Mouse (Mus musculus) mesoderm, embryonic 11.5 days (tissue): ENCODE measurements at regions not wholly inside any gene's neighbourhood (a gene's known extent, or its start where the extent isn't known, plus 50 kb on each side); places are given as distances from the start of the nearest gene placed in this dataset.
A peak's percentile ranks its signal among the peaks of the same experiment; 100 is the strongest.

Source experiments
- DNase-seq: peaks from one replicate; pipeline ENCODE4 v3.0.0-alpha.2; 2012; ENCODE audit warnings: low read depth, low spot score

- no peak for DNase-seq
Measured at GRCm38 (mm10) chrX:132362832-132363231, 1326.0 kb downstream of the Pcdh19 start.

DNA sequence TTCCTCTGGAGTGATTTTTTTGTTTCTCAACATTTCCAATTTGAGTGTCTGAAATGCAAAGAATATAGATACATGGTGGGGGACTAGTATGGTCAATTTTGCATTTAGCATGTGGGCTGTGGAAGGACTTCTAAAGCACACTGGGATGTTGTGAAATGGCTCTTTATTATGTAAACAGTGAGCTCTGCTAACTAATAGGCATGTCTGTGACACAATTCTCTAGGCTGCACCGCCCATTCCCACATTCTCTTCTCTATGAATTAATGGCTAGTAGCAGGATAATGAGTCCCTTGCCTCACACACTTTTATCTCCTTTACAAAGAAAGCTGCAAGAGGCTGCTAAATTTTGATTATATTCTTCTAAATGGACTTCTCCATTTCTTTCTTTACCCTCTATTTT, 1339.0 kb downstream of the Pcdh19 start:
- DNase-seq = peak; percentile 4
